Mouse (Mus musculus): ENCODE data around the gene Zbtb9.

- TF ChIP-seq CTCF (IDR thresholded peaks at IDR 0.05; ENCODE audit: insufficient read depth, low read length) (no peak), POLR2A (IDR thresholded peaks at IDR 0.05; ENCODE audit: borderline replicate concordance, extremely low read depth, low read depth, low read length) (no peak)
Observed at GRCm38 (mm10) chr17:26997661-26998060, 24.7 kb downstream of the Zbtb9 start.
